Mouse (Mus musculus) MEL-GATA-1-ER (cell line): ENCODE data around the gene Cyfip2.

Experiments
- DNase-seq: peaks from one replicate; pipeline ENCODE4 v3.0.0-alpha.2; 2012; ENCODE audit warnings: low read depth; ENCODE audit errors: extremely low read depth

The Cyfip2 gene

GRCm38 (mm10) chr11:46236976-46237375, 75.7 kb downstream of the Cyfip2 start:
- DNase-seq = peak; percentile 39

- no peak for DNase-seq
Observed at GRCm38 (mm10) chr11:46235334-46235733, 77.3 kb downstream of the Cyfip2 start, which contains the start of gene Fndc9. Fndc9 (plus strand) TSS chr11:46235531.

- DNase-seq = no peak
Observed at GRCm38 (mm10) chr11:46233966-46234365, 78.7 kb downstream of the Cyfip2 start.

GRCm38 (mm10) chr11:46232803-46233202, 79.9 kb downstream of the Cyfip2 start:
- no peak for DNase-seq

GRCm38 (mm10) chr11:46230184-46230583, 82.5 kb downstream of the Cyfip2 start:
- DNase-seq = no peak

- no peak for DNase-seq
Observed at GRCm38 (mm10) chr11:46225345-46225744, 87.3 kb downstream of the Cyfip2 start.

GRCm38 (mm10) chr11:46223575-46223974, 89.1 kb downstream of the Cyfip2 start:
- no peak for DNase-seq

GRCm38 (mm10) chr11:46220211-46220610, 92.4 kb downstream of the Cyfip2 start:
- DNase-seq = no peak

- DNase-seq = no peak
Observed at GRCm38 (mm10) chr11:46219380-46219779, 93.3 kb downstream of the Cyfip2 start.

GRCm38 (mm10) chr11:46218584-46218983, 94.1 kb downstream of the Cyfip2 start:
- DNase-seq = no peak

GRCm38 (mm10) chr11:46217686-46218085, 95.0 kb downstream of the Cyfip2 start:
- DNase-seq = no peak

- peak; percentile 39 for DNase-seq
Observed at GRCm38 (mm10) chr11:46216669-46217068, 96.0 kb downstream of the Cyfip2 start.

- DNase-seq = peak; percentile 47
Observed at GRCm38 (mm10) chr11:46215354-46215753, 97.3 kb downstream of the Cyfip2 start.

GRCm38 (mm10) chr11:46214368-46215230, 98.1 kb downstream of the Cyfip2 start:
- no peak for DNase-seq

- DNase-seq = no peak
Observed at GRCm38 (mm10) chr11:46213844-46214243, 98.8 kb downstream of the Cyfip2 start.

GRCm38 (mm10) chr11:46211858-46212257, 100.8 kb downstream of the Cyfip2 start:
- DNase-seq = no peak

- DNase-seq = no peak
Observed at GRCm38 (mm10) chr11:46209884-46210283, 102.8 kb downstream of the Cyfip2 start.

GRCm38 (mm10) chr11:46205639-46206409, 106.8 kb downstream of the Cyfip2 start:
- no peak for DNase-seq

GRCm38 (mm10) chr11:46204841-46205240, 107.8 kb downstream of the Cyfip2 start:
- no peak for DNase-seq

GRCm38 (mm10) chr11:46202547-46202887, 110.1 kb downstream of the Cyfip2 start:
- no peak for DNase-seq

- no peak for DNase-seq
Observed at GRCm38 (mm10) chr11:46201636-46202546, 110.8 kb downstream of the Cyfip2 start.
